Mouse (Mus musculus): ENCODE measurements at regions not wholly inside any gene's neighbourhood (a gene's known extent, or its start where the extent isn't known, plus 50 kb on each side); places are given as distances from the start of the nearest gene placed in this dataset.

- DNase-seq (ENCODE audit: low spot score in 2 of 2), result no peak
Measured at GRCm38 (mm10) chr8:26283957-26284356, 164.6 kb downstream of the Gm45692 start.

DNA sequence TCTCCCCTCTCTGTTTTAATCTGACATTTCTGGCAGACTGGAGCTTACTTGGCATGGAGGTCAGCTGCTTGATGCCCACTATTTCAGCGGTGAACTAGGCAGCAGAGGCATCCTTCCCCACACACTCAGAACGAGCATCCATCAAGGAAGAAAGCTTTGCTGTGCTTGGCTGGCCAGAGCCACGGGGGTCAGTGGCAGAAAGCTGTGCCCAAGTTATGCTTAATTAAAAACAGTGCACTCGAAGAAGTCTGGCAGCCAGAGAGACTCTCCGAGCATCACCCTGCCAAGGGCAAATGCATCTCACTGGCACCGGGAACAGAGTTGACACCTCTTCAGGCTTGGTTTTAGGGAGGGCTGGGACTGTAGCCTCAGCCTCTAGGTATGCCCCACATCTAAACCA lies 168.3 kb downstream of the Gm45692 start:
- DNase-seq (ENCODE audit: low spot score in 2 of 2), result no peak

- DNase-seq (ENCODE audit: low spot score in 2 of 2), result no peak
Measured at GRCm38 (mm10) chr8:26288163-26288562, 168.8 kb downstream of the Gm45692 start.

- DNase-seq (ENCODE audit: low spot score in 2 of 2), result no peak
Measured at GRCm38 (mm10) chr8:26298066-26298804, 178.9 kb downstream of the Gm45692 start.

GRCm38 (mm10) chr8:26300246-26300645 lies 180.9 kb downstream of the Gm45692 start:
- no peak for DNase-seq (ENCODE audit: low spot score in 2 of 2)

DNA sequence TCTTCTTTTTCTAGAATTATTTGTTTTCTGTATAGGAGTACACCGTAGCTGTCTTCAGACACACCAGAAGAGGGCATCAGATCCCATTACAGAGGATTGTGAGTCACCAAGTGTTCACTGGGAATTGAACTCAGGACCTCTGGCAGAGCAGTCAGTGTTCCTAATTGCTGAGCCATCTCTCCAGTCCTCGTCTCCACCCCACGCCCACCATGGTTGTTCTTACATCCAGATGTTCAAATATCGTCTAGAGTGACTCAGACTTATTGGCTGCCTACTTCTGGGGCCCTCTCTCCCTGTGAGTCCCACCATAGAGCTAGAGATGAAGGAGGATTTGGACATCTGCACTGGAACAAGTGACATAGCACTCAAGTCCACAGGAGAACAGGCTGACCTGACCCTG lies 182.6 kb downstream of the Gm45692 start:
- DNase-seq (ENCODE audit: low spot score in 2 of 2), result no peak

DNA sequence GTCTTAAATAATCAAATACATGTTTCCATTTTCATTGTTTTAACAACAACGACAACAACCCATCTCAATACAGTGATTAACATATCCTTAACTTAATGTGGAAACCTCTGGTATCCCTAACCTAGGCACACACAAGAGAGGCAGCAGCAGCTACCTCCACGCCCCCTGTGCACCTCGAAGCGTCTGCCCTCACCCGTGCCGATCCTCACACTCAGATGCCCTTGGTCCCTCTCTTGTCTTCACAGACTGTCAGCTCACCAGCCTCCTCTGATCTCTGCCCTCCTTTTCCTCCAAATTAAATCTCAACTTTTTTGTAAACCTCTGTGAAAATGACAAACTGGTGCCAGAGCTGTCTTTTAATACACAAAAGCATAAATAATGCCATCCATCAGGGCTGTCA lies 185.2 kb downstream of the Gm45692 start:
- DNase-seq (ENCODE audit: low spot score in 2 of 2), result no peak

DNA sequence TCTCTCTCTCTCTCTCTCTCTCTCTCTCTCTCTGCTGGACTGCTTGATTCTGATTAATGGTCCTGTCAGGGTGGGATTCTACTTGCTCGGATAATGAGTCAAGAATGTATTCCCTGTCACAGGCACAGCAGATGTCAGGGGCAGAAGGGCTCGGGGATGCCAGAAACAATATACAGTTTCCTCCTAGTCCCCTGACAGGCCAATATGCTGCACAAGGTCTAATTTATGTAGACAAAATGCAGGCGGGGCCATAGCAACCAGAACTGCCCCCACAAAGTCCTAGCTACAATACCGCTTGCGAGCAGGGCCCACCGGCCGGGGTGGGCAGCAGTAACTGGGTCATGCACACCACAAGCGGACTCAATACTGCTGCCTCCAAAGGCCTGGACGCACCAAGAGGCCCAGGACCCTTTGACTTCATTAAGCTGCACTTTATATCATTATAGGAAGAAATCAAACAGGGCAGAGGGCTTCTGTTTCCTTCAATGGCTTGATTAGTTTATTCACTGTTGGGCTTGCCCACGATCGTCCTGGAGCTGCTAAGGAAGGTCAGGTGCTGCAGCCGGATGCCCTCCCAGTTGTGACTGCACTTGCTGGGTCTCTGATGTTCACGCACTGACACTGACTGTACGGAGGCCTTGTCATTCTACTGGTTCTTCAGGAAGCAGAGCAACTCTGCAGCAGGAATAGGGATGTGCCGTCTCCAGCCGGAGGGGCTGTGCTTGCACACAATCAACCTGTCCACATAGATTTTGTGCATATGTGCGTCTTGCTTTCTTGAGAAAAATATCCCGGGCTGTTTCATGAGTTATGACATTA lies 185.9 kb downstream of the Gm45692 start:
- DNase-seq (ENCODE audit: low spot score in 2 of 2), result no peak

- DNase-seq (ENCODE audit: low spot score in 2 of 2), result no peak
Measured at GRCm38 (mm10) chr8:26308121-26308641, 188.8 kb downstream of the Gm45692 start.

GRCm38 (mm10) chr8:26309764-26310163 lies 190.4 kb downstream of the Gm45692 start:
- DNase-seq (ENCODE audit: low spot score in 2 of 2), result no peak

DNA sequence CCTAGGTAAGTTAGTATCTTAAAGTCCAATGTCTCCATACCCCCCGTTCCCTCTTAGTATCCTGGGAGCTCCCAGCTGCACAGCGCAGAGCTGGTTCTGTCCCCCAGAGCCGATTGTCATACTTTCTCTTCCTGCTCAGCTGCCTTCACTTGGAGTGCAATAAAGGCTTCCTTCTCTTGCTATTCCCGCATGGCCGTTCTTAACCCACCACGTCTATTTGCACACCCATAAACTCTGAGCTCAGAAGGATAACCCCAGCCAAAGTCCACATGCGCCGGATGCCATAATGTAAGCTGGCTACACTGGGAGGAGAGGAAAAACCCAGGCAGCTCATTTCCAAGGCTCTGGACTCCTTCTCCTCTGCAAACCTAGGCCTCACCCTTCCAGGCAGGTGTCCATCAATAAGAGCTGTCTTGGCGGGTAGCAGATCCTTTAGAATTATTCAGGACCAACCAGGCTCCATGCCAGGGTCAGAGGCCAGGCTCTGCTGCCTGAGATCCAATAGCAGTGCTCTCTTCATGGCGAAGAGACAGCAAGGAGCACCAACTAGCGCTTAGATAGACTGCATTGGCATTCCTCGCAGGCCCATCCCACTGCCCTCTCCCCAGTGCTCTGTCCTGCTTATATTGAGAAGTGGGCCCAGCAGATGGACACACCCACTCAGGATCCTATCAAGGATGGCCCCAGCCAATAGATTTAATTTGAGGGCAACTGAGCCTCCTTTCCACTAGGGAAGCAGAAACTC lies 204.4 kb downstream of the Gm45692 start:
- DNase-seq (ENCODE audit: low spot score in 2 of 2), result no peak

DNA sequence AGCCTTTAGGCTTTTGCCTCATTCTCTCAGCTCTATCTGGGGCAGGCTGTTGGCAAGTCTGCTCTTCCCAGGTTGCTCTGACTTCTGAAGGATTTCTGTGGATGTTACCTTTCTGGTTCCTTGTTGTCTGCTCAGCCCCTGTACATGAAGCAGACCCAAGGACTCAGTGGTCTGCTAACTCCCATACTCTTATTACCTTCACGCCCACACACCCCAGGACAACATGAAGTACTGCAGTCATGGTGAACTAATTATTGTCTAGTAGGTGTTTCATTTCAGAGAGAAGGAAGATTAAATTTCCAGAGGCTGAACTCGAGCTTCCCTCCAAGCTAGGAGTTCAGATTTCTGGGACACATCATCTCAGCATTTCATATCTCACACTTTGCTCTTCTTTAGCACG lies 205.3 kb downstream of the Gm45692 start:
- no peak for DNase-seq (ENCODE audit: low spot score in 2 of 2)

- DNase-seq (ENCODE audit: low spot score in 2 of 2), result no peak
Measured at GRCm38 (mm10) chr8:26329813-26330212, 210.5 kb downstream of the Gm45692 start.

DNA sequence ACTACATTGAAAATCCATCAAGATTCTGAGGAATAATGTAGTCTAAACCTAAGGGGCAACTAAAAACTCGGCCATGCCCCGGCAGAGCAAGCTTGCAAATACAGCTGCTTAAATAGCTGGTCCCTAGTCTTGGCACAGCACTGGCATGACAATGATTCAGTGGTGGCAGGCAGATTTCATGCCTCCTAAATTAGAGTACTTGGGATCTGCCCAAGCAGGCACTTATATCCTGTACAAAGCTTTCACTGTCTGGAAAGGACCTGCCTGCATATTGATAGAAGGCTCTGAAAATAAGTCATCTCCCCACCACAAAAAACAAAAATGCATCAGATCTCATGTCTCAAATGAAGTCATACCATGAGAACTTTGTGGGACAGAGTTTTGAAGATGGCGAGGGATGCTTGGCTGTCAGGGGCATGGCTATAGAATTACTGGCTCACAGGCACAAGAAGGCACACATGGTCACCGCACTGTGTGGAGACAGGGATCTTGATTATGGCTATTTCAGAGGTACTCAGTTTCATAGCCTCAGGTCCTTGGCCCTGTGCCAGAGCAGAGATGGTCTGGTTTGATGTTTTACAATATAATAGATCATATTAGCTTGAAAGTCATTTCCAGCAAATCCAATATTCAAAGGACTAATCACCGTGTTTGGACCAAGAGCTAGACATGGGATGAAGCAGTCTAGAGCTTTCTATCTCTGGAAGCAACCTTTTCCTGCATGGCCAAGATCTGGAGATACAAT lies 217.7 kb downstream of the Gm45692 start:
- DNase-seq (ENCODE audit: low spot score in 2 of 2), result peak in 1 of 2 experiments; percentile 9

GRCm38 (mm10) chr8:26345078-26345477 lies 225.7 kb downstream of the Gm45692 start:
- peak; percentile 36 to 55 for DNase-seq (ENCODE audit: low spot score in 2 of 2)

GRCm38 (mm10) chr8:26349231-26349630 lies 229.9 kb downstream of the Gm45692 start:
- no peak for DNase-seq (ENCODE audit: low spot score in 2 of 2)

DNA sequence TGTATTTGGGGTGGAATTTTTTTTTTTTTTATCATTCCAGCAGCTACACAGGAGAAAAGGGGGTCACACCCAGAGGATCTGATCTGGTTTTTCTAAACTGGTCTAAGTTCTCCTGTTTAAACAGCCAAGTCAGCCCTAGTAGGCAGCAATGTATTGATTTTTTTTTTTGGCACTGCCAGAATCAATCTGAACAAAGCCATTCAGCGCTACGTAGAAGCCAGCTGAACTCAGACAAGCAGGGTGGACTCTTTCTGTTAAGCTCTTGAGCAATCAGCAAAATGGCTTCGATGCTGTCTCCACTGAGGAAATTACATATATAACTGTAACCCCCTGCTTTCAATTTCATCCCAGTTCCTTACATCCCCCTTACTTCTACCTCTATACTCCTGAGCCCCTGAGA lies 230.5 kb downstream of the Gm45692 start:
- DNase-seq (ENCODE audit: low spot score in 2 of 2), result no peak

DNA sequence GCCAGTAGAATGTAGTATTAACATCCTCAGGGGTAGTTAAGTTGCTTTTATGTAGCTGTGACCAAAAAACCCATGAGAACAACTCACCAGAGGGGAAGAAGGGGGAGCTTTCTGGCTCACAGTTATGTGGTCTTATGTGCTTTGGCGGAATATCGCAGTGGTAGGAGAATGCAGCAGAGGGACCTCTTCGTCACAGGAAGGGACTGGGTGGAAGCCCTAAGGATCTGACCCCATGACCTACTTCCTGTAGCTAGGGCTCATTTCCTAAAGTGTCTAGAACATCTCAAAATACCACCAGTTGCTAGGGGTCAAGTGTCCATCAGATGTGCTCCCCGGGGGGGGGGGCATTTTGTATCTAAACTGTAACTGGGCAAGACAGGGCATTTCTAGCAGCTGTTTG lies 231.3 kb downstream of the Gm45692 start:
- no peak for DNase-seq (ENCODE audit: low spot score in 2 of 2)

DNA sequence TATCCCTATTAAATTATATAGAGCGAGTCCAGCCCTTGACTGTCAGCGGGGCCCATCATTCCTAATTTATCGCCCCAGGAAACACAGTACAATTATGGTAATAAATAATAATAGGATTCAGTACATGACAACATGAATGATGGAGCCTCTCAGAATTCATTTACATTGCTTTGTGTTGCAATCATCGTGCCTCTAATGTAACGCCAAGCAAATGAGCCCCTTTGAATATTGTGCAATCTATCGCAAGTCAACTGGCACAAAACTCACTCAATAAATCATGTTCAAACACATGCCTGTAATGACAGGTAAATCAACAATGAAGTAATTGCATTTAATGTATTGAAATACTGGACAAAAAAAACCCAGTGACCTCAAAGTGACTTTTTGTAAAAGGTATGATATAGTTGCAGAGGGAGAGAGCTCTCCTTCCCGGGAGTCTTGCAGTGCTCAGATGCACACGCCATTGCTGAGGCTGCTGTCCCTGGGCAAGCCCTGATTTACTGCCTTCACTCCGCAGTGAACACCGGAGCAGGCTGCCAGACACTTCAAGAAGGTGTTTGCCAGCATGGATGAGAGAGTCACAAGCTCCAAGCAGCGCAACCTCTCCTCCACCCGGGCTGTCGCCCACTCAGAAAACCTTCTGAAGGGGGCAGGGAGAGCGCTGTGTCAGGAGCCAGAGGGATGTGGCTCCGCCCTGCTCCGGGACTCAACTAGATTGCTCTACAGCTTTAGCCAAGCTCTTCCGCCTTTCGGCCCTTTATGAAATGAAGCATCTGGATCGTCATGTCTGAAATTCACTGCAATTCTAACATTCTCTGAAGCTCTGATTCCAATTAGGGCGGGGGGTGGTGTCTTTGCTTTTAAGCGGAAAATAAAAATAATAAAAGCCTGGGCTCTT lies 232.6 kb downstream of the Gm45692 start:
- peak; percentile 20 to 23 for DNase-seq (ENCODE audit: low spot score in 2 of 2)

- no peak for DNase-seq (ENCODE audit: low spot score in 2 of 2)
Measured at GRCm38 (mm10) chr8:26352541-26353010, 233.2 kb downstream of the Gm45692 start.

Data from frontal cortex, postnatal 36 days (tissue).